In the genomic region with DNA sequence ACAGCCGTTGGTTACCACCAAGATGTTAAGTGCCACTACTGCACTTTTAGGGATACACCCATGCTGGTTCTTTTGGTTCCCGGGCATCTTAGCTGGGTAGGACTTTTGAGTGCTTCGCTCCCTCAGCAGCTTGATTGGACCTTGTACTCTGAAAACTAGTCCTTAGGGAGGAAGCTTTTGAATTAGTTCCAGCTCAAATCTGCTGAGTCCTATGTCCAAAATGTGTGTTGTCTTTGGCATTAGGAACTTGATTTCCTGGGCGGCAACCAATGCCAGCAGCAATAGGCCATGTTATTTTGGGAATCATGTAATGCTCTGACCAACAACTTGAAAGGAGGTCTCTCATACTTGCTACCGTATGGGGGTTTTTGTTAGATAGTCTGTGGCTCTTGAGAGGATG, we compare ENCODE assay signal across 24 mouse cellular contexts. TPM values are rescaled to one million over a fixed set of nuclear protein-coding genes. Genes with fewer than 3 reads are reported as not detected.
DNase-seq lines count a peak whose midpoint lies in the region; ATAC-seq and TF ChIP-seq lines count a peak whose summit lies in the region.
"Had no signal": no experiment of that assay in that cellular context is flagged by ENCODE, and none has a peak within 500 bp of the region (broad histone marks: within the 10 kb centered on the region; RNA-seq: fewer than 3 reads in every experiment).

No protein-coding gene starts in this region.

- no peaks in the 10 kb centered on the region for H3K9me3 ChIP-seq in heart, embryonic 11.5 days (replicated peaks; ENCODE audit: control insufficient read depth, low read length)
- H3K9me3 ChIP-seq in kidney, embryonic 14.5 days (ENCODE audit: control insufficient read depth, low read length), result no peaks in the 10 kb centered on the region
- H3K9me3 ChIP-seq: embryonic facial prominence, embryonic 15.5 days; hindbrain, embryonic 12.5 days; midbrain, embryonic 10.5 days had no signal

- 88% methylated on average over 5 of the region's 5 CpGs for WGBS in heart, embryonic 11.5 days (ENCODE audit: insufficient replicate concordance)
- 56% methylated on average over 5 of the region's 5 CpGs for WGBS in kidney, adult 2 months
- WGBS in kidney, embryonic 14.5 days, result 89% methylated on average over 5 of the region's 5 CpGs

- no peaks in the 10 kb centered on the region for H3K4me1 ChIP-seq in heart, embryonic 11.5 days (ENCODE audit: control insufficient read depth, insufficient read depth, low read length)
- H3K4me1 ChIP-seq in kidney, adult 2 months (ENCODE audit: control insufficient read depth, insufficient read depth, low read length), result peaks cover 4% of the 10 kb centered on the region; the same call in 1 of the 2 replicates
- no peaks in the 10 kb centered on the region for H3K4me1 ChIP-seq in kidney, embryonic 14.5 days (ENCODE audit: control insufficient read depth, insufficient read depth, low read length)
- H3K4me1 ChIP-seq: embryonic facial prominence, embryonic 15.5 days; hindbrain, embryonic 12.5 days; midbrain, embryonic 10.5 days had no signal

- no peak overlapping the region for H3K4me3 ChIP-seq in heart, embryonic 11.5 days (ENCODE audit: low read depth, low read length)
- no peak overlapping the region for H3K4me3 ChIP-seq in kidney, adult 2 months (ENCODE audit: insufficient read depth, low read depth, low read length)
- no peak overlapping the region for H3K4me3 ChIP-seq in kidney, embryonic 14.5 days (ENCODE audit: low read length)
- H3K4me3 ChIP-seq: embryonic facial prominence, embryonic 15.5 days; hindbrain, embryonic 12.5 days; midbrain, embryonic 10.5 days had no signal

- ATAC-seq in heart, embryonic 11.5 days (replicated peaks; ENCODE audit: insufficient number of reproducible peaks, low FRiP score, low TSS enrichment), result no peak
- ATAC-seq in kidney, embryonic 14.5 days (ENCODE audit: low FRiP score, low TSS enrichment), result no peak
- ATAC-seq: forebrain, embryonic 14.5 days; intestine, postnatal 0 days; midbrain, embryonic 16.5 days had no signal

- no peak overlapping the region for H3K27ac ChIP-seq in heart, embryonic 11.5 days (ENCODE audit: low read depth, low read length)
- H3K27ac ChIP-seq in kidney, adult 2 months (ENCODE audit: insufficient read depth, low read depth, low read length), result peak overlapping the region; percentile 18; the same call in 1 of the 2 replicates
- no peak overlapping the region for H3K27ac ChIP-seq in kidney, embryonic 14.5 days (ENCODE audit: low read depth, low read length)
- H3K27ac ChIP-seq: embryonic facial prominence, embryonic 15.5 days; hindbrain, embryonic 12.5 days; midbrain, embryonic 10.5 days had no signal

- no peaks in the 10 kb centered on the region for H3K36me3 ChIP-seq in heart, embryonic 11.5 days (ENCODE audit: control insufficient read depth, insufficient read depth, low read length)
- H3K36me3 ChIP-seq in kidney, adult 2 months (ENCODE audit: control insufficient read depth, insufficient read depth, low read length), result no peaks in the 10 kb centered on the region
- no peaks in the 10 kb centered on the region for H3K36me3 ChIP-seq in kidney, embryonic 14.5 days (ENCODE audit: control insufficient read depth, insufficient read depth, low read length)
- H3K36me3 ChIP-seq: embryonic facial prominence, embryonic 15.5 days; hindbrain, embryonic 12.5 days; midbrain, embryonic 10.5 days had no signal

- peak; percentile 90 for DNase-seq in heart, adult 11 months
- peak; percentile 89 for DNase-seq in kidney, adult 2 months
- DNase-seq in kidney, adult 9 months, result peak; percentile 88
- peak; percentile 36 to 75 for DNase-seq in kidney, postnatal 36 days
- DNase-seq in ovary, adult 18-20 months (ENCODE audit: low spot score), result no peak
- DNase-seq: cerebellum, adult 9-11 months; gastrocnemius, postnatal 25 days; layer of hippocampus, postnatal 36 days; lung, adult 18-20 months; lung, postnatal 10 days; right cerebral cortex, adult 18-20 months; thymus, adult 2 months; thymus, postnatal 4 days had no signal

- no peak for TF ChIP-seq POLR2A in kidney, adult 2 months (IDR thresholded peaks at IDR 0.05; ENCODE audit: low read depth, low read length)

- H3K4me2 ChIP-seq in heart, embryonic 11.5 days, result no peak overlapping the region
- no peak overlapping the region for H3K4me2 ChIP-seq in kidney, embryonic 14.5 days (replicated peaks; ENCODE audit: low read depth, low read length)
- H3K4me2 ChIP-seq: embryonic facial prominence, embryonic 15.5 days; hindbrain, embryonic 12.5 days; liver, embryonic 11.5 days had no signal

- no peak for TF ChIP-seq CTCF in kidney, adult 2 months (conservative IDR thresholded peaks at IDR 0.05; ENCODE audit: insufficient read depth, insufficient read length, low read depth, low read length)

- H3K27me3 ChIP-seq in heart, embryonic 11.5 days (ENCODE audit: control insufficient read depth, insufficient read depth, low read length), result no peaks in the 10 kb centered on the region
- H3K27me3 ChIP-seq in kidney, adult 2 months (replicated peaks; ENCODE audit: control insufficient read depth, insufficient read depth, low read length), result no peaks in the 10 kb centered on the region
- H3K27me3 ChIP-seq in kidney, embryonic 14.5 days (ENCODE audit: control insufficient read depth, insufficient read depth, low read length), result no peaks in the 10 kb centered on the region
- H3K27me3 ChIP-seq: embryonic facial prominence, embryonic 15.5 days; hindbrain, embryonic 12.5 days had no signal

- H3K9ac ChIP-seq in heart, embryonic 11.5 days (ENCODE audit: low read depth, low read length), result no peak overlapping the region
- H3K9ac ChIP-seq in kidney, embryonic 14.5 days (ENCODE audit: low read depth, low read length), result no peak overlapping the region
- H3K9ac ChIP-seq: embryonic facial prominence, embryonic 15.5 days; hindbrain, embryonic 12.5 days had no signal

RNA-seq across cellular contexts. Expression of gene Cir1, which starts 13.4 kb away (rescaled TPM):
- 17.1 and 17.6 TPM in 2 replicates for polyA plus RNA-seq in heart, embryonic 11.5 days (2014; fragmentation: Nextera tagmentation; extraction: Ambion mirVana)
- polyA plus RNA-seq in kidney, adult 2 months (2012; rRNA removed), result 3.8 and 5.5 TPM in 2 replicates
- polyA plus RNA-seq in kidney, embryonic 14.5 days (2014; fragmentation: Nextera tagmentation; extraction: Ambion mirVana), result 24.1 and 31.8 TPM in 2 replicates

RNA-seq across cellular contexts. Expression of gene Scrn3, which starts 13.5 kb away (rescaled TPM):
- 12.5 and 17.5 TPM in 2 replicates for polyA plus RNA-seq in heart, embryonic 11.5 days (2014; fragmentation: Nextera tagmentation; extraction: Ambion mirVana)
- 14.7 and 18.1 TPM in 2 replicates for polyA plus RNA-seq in kidney, adult 2 months (2012; rRNA removed)
- polyA plus RNA-seq in kidney, embryonic 14.5 days (2014; fragmentation: Nextera tagmentation; extraction: Ambion mirVana), result 9.8 and 14.5 TPM in 2 replicates

RNA-seq across cellular contexts. Expression of gene Sp9, which starts 54.1 kb away (rescaled TPM):
- 0.04 TPM in 1 of 2 replicates, not detected in the other for polyA plus RNA-seq in heart, embryonic 11.5 days (2014; fragmentation: Nextera tagmentation; extraction: Ambion mirVana)
- not detected in 2 replicates for polyA plus RNA-seq in kidney, adult 2 months (2012; rRNA removed)
- polyA plus RNA-seq in kidney, embryonic 14.5 days (2014; fragmentation: Nextera tagmentation; extraction: Ambion mirVana), result 0.11 and 0.19 TPM in 2 replicates
- polyA plus RNA-seq: heart, embryonic 16.5 days; intestine, postnatal 0 days; stomach, embryonic 16.5 days; thymus, adult 2 months had no signal
